Comparison of ENCODE assay signal across 8 mouse cellular contexts in genomic region chr9:43103675-43104299, GRCm38 (mm10). TPM values are rescaled to one million over a fixed set of nuclear protein-coding genes. Genes with fewer than 3 reads are reported as not detected.
DNase-seq lines count a peak whose midpoint lies in the region; ATAC-seq and TF ChIP-seq lines count a peak whose summit lies in the region.

No protein-coding gene starts in this region.

- WGBS in lung, adult 2 months: 14% methylated on average over 4 of the region's 4 CpGs
- WGBS in heart, embryonic 12.5 days: 34% methylated on average over 4 of the region's 4 CpGs
- 34% methylated on average over 4 of the region's 4 CpGs for WGBS in liver, embryonic 12.5 days (ENCODE audit: insufficient replicate concordance)
- 10% methylated on average over 4 of the region's 4 CpGs for WGBS in stomach, embryonic 15.5 days

- H3K36me3 ChIP-seq in heart, embryonic 12.5 days: no peaks in the 10 kb centered on the region
- no peaks in the 10 kb centered on the region for H3K36me3 ChIP-seq in liver, embryonic 12.5 days
- H3K36me3 ChIP-seq in stomach, embryonic 15.5 days: no peaks in the 10 kb centered on the region

- no peaks in the 10 kb centered on the region for H3K27me3 ChIP-seq in heart, embryonic 12.5 days (replicated peaks)
- H3K27me3 ChIP-seq in liver, embryonic 12.5 days (replicated peaks): peaks cover 33% of the 10 kb centered on the region
- H3K27me3 ChIP-seq in stomach, embryonic 15.5 days (replicated peaks): no peaks in the 10 kb centered on the region

- no peak for ATAC-seq in heart, embryonic 12.5 days (ENCODE audit: insufficient number of reproducible peaks, low FRiP score)
- ATAC-seq in liver, embryonic 12.5 days: no peak
- no peak for ATAC-seq in stomach, embryonic 15.5 days (ENCODE audit: insufficient read depth, low FRiP score, low read depth)

- peak overlapping the region; percentile 53 for H3K9ac ChIP-seq in heart, embryonic 12.5 days
- peak overlapping the region; percentile 94 for H3K9ac ChIP-seq in liver, embryonic 12.5 days
- peak overlapping the region; percentile 22; the same call in 1 of the 2 replicates for H3K9ac ChIP-seq in stomach, embryonic 15.5 days

- no peak for TF ChIP-seq CTCF in lung, adult 2 months (IDR thresholded peaks at IDR 0.05; ENCODE audit: insufficient read depth, low read length)

- H3K4me2 ChIP-seq in heart, embryonic 12.5 days: peak overlapping the region; percentile 84
- peak overlapping the region; percentile 81 for H3K4me2 ChIP-seq in liver, embryonic 12.5 days
- peak overlapping the region; percentile 88 for H3K4me2 ChIP-seq in stomach, embryonic 15.5 days

- no peak for TF ChIP-seq POLR2A in lung, adult 2 months (IDR thresholded peaks at IDR 0.05; ENCODE audit: borderline replicate concordance, extremely low read depth, low read depth, low read length)

- H3K4me3 ChIP-seq in lung, adult 2 months (replicated peaks; ENCODE audit: extremely low read depth, low read depth, low read length): peak overlapping the region; percentile 62
- peak overlapping the region; percentile 72 for H3K4me3 ChIP-seq in heart, embryonic 12.5 days
- H3K4me3 ChIP-seq in liver, embryonic 12.5 days: peak overlapping the region; percentile 91
- H3K4me3 ChIP-seq in stomach, embryonic 15.5 days (replicated peaks): peak overlapping the region; percentile 97

- peak overlapping the region; percentile 14; the same call in 1 of the 2 replicates for H3K27ac ChIP-seq in heart, embryonic 12.5 days (ENCODE audit: poor library complexity, severe bottlenecking)
- H3K27ac ChIP-seq in liver, embryonic 12.5 days: peak overlapping the region; percentile 97
- no peak overlapping the region for H3K27ac ChIP-seq in stomach, embryonic 15.5 days

- H3K9me3 ChIP-seq in heart, embryonic 12.5 days (replicated peaks): no peaks in the 10 kb centered on the region
- H3K9me3 ChIP-seq in liver, embryonic 12.5 days (replicated peaks): no peaks in the 10 kb centered on the region
- H3K9me3 ChIP-seq in stomach, embryonic 15.5 days: no peaks in the 10 kb centered on the region

- peaks cover 9% of the 10 kb centered on the region for H3K4me1 ChIP-seq in lung, adult 2 months (ENCODE audit: control insufficient read depth, insufficient read depth, low read length)
- H3K4me1 ChIP-seq in heart, embryonic 12.5 days (replicated peaks): peaks cover 37% of the 10 kb centered on the region
- H3K4me1 ChIP-seq in liver, embryonic 12.5 days: peaks cover 56% of the 10 kb centered on the region
- H3K4me1 ChIP-seq in stomach, embryonic 15.5 days: peaks cover 16% of the 10 kb centered on the region

- DNase-seq in lung, adult 2 months: no peak
- no peak for DNase-seq in lung, adult 18-20 months
- DNase-seq in adrenal gland, adult 8-10 months: no peak
- DNase-seq in cerebellum, adult 8-10 months: no peak
- no peak for DNase-seq in T-cell, adult 2 months (ENCODE audit: low spot score)

RNA-seq across cellular contexts. Expression of gene Arhgef12, which starts 3.3 kb away (rescaled TPM):
- polyA plus RNA-seq in lung, adult 2 months (2012; rRNA removed): 46.2 and 62.4 TPM in 2 replicates
- polyA plus RNA-seq in heart, embryonic 12.5 days (2016; fragmentation: Nextera tagmentation; extraction: Ambion mirVana): 13.3 and 13.9 TPM in 2 replicates
- 8.4 and 9.3 TPM in 2 replicates for polyA plus RNA-seq in liver, embryonic 12.5 days (2016; fragmentation: Nextera tagmentation; extraction: Ambion mirVana)
- 12.5 and 14.0 TPM in 2 replicates for polyA plus RNA-seq in stomach, embryonic 15.5 days (2015; fragmentation: Nextera tagmentation; extraction: Ambion mirVana)
- 100 to 1,000 TPM; 132 to 178 (median 164) TPM for total RNA-seq in adrenal gland, adult 8-10 months (2022)

RNA-seq across cellular contexts. Expression of gene Tmem136, which starts 12.6 kb away (rescaled TPM):
- polyA plus RNA-seq in lung, adult 2 months (2012; rRNA removed): 1.8 and 7.4 TPM in 2 replicates
- 15.2 and 18.6 TPM in 2 replicates for polyA plus RNA-seq in heart, embryonic 12.5 days (2016; fragmentation: Nextera tagmentation; extraction: Ambion mirVana)
- polyA plus RNA-seq in liver, embryonic 12.5 days (2016; fragmentation: Nextera tagmentation; extraction: Ambion mirVana): 1.0 and 1.2 TPM in 2 replicates
- polyA plus RNA-seq in stomach, embryonic 15.5 days (2015; fragmentation: Nextera tagmentation; extraction: Ambion mirVana): 3.6 and 4.9 TPM in 2 replicates
- total RNA-seq in adrenal gland, adult 8-10 months (2022): 10 to 100 TPM in 2 of 4 experiments, 1 to 10 TPM in 2; 6.6 to 15.3 (median 11.1) TPM

Comparison
In these comparisons a context has a peak if more than half of its experiments do, and no peak if none do; other contexts are left out.
1. H3K9ac ChIP-seq: peak in every context shown above with its lines; median percentile 94 in liver, embryonic 12.5 days; 53 in heart, embryonic 12.5 days; 22 in stomach, embryonic 15.5 days.